Mouse (Mus musculus) layer of hippocampus, postnatal 14 days (tissue): Measurements from ENCODE around the gene Usf2. TPM values are rescaled to one million over a fixed set of nuclear protein-coding genes. Genes with fewer than 3 reads are reported as not detected.
"Not testable (repeated sequence)": the region's sequence is repeated elsewhere in the genome, so short reads cannot be mapped to it uniquely, and the experiment has no call there.

Experiments used
- DNase-seq, 2 experiments: peaks; one replicate each; pipeline ENCODE4 v3.0.0; 2021 to 2022; ENCODE audit warnings: low spot score in 2 of 2, mixed read lengths in 1 of 2
- total RNA-seq, 2 experiments: library from RNA; stranded (reverse); gene quantifications; 2 replicates each; pipeline ENCODE4 v1.2.3; 2021

The Usf2 gene
- total RNA-seq, 2 experiments from 2014 or later: 122 to 124 TPM

DNA sequence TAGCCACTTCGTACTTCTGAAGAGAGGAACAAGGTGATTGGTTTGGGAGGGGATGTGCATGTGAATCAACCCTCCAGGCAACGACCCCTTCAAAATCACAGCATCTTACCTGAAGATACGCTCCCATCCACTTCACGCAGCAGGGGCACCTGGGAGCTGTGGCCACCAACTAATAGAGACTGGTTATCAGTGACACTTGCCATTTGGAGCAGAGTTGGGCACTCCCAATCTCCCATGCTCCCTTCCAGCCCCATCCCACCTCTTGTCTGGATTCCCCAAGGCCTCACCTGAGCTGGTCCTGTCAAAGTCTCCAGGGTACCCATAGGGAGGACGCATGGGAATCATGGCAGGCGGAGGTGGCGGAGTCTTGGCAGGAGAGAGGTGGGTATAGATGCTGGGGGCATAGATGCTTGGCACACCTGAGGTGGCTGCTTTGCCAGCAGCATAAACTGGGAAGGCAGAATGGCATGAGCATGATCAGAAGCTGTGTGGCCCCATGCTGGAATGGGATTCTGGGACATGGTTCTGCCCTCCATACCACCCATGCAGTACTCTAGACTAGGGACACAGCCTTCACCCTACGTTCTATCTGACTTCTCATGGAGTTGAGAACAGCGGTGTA lies 2.4 kb upstream of the Usf2 start:
- DNase-seq: no peak

DNA sequence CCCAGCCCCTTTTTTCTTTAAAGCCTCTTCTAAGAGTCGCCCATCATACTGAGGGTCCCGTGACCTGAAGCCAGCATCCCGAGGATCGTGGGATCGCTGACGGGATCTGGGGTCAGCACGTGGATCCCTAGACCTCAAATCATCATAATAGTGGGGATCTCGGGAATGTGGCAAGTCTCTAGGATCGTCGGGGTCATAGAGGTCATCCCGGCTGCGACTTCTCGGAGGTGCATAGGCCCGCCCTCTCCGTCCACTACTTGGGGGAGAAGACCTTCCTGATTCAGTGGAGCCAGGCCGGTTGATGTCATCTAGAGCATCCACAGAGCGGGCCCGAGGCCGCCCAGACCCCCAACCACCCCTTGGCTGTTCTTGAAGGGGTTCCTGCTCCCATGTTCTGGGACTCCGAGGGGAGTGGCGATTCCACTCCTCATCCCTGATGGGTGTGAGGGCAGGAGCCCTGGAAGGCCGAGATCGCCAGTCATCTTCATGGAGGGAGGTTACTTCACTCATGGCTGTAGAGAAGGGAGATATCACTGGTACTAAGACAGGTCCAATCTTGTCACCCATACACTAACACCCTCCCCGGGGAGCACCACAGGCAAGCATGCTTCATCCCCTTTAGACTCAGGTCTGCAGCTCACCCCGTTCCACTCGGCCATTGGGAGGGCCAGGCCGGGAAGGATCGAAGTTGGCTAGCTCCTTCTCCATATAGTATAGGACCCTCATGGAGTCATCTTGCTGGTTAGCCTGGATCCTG lies 1.7 kb upstream of the Usf2 start:
- no peak for DNase-seq

DNA sequence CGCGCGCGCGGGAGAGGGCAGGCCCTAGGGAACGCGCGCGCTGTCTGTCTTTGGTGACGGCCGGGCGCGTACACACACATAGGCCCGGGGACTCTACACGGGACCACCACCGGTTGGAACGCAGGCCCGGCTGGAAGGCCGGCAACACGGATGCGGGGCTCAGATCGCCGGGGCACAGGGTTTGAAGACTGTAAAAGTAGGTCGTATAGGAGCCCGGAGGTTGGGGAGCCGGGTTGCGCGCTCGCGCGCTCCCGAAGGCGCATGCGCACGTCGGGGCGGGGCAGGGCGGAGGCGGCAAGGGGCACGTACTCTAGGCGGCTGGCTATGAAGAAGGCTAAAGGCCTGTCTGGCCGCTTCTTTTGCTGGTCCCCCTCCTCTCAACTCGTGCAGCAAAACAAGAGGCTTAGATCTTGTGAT lies 772 bp upstream of the Usf2 start:
- peak; percentile 91 for DNase-seq

DNA sequence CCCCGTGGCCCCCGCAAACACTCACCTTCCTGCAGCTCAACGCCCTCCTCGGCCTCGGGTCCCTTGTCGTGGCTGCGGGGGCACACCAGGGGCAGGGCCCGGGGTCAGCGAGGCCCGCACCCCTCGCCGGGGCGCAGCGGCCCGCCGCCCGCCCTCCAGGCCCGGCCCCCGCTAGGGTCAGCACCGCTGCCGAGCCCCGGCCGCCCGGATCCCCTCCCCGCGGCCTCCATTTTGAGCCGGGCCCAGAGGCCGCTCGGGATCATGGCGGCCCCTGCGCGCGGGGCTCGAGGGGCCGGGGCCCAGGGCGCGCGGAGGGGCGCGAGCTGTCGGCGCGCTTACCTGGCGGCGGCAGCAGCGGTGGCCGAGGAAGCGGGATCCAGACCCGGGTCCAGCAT lies 249 bp downstream of the Usf2 start:
- peak in 1 of 2 experiments; percentile 50 for DNase-seq

DNA sequence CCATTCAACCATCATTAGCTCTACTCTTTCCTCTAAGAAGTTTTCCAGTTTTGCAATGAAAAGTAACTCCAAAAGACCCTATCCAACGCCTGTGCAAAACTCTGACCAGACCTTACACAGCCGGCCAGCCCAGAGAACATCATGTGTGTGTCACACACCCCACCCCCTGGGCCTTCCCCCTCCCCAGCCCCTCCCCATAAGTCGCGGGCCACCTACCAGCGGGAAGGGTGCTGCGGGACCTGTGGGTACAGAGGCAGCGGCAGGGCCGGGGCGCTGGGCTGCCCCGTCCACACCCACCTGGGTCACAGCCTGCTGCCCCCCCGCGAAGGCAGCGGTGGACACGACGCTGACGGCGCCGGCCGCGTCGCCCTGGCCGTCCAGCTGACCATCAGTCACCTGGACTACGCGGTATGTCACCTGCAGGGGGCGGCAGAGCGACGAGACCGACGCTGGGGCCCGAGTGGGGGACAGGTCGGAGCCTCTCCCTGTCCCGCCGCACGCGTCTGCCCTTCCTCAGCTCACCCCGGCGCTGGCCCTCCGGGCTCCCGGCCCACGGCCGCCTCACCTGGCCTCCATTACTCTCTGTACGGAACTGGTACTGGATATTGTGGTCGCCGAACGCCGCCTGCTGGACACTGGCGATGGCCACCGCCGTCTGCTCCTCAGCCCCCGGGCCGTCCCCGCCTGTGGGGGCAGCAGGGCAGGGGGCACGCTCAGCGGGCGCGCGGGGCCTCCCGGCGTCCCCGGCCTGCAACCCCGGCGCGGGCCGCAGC lies 833 bp downstream of the Usf2 start:
- peak; percentile 72 to 77 for DNase-seq

DNA sequence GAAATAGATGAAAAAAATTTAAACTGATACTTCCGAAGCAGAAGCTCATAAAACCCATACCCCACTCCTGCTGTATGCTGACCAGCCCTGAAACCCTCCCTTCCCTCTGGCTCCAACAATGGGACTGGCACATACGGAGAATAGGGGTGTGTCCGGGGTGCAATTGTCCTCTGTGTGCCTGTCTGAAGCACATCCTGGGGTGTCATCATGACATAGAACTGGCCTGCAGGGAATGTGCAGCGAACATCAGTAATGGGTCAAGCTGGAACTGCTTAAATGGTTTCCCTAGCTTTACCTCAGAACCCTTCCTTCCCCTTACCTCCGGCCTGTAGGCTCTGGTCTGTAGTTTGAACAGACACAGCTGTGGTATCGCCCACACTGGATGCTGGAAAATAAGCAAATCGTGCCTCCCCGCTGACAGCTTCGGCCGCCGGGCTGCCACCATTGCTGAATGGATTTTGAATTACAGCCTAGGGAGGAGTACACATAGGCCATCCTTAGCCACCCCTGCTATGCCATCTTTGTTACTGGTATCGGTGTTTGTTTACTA lies 1.6 kb downstream of the Usf2 start:
- no peak for DNase-seq

DNA sequence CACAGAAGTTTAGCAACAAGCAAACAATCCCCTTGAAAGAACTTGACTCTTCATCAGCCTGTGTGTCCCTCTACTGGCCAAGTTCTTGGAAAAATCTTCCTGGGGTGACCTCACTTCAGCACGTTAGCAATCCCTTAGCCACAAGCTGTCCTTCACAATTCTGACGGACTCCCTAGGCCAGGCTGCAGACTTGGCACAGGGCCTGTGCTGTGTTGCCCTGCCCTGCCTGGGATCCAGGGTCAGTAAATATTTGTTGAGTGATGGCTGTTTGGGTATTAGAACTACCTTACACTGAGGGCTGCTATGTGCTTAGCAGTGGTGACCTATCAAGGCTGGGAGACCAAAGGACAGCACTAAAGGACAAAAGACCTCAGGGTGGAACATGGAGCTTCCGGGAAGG lies 2.6 kb downstream of the Usf2 start:
- DNase-seq: no peak

DNA sequence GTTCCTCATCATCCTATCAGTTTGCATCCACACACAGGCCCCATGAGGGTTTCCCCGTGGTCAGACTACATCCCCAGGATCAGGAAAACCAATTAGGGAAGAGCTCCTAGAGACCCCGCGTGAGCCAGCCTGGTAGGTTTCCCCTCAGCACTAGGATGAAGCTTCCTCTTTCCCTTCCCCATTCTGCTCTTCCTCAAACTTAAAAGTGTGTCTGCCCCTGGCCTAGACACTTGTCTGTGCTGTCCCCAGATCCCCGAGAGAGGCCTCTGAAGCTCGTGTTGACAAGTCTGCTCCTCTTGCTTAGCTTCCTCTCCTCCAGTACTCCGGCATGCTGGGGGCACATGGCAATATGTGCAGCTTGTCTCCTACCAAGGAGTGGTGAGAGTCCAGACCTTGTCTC lies 3.1 kb downstream of the Usf2 start:
- no peak for DNase-seq

DNA sequence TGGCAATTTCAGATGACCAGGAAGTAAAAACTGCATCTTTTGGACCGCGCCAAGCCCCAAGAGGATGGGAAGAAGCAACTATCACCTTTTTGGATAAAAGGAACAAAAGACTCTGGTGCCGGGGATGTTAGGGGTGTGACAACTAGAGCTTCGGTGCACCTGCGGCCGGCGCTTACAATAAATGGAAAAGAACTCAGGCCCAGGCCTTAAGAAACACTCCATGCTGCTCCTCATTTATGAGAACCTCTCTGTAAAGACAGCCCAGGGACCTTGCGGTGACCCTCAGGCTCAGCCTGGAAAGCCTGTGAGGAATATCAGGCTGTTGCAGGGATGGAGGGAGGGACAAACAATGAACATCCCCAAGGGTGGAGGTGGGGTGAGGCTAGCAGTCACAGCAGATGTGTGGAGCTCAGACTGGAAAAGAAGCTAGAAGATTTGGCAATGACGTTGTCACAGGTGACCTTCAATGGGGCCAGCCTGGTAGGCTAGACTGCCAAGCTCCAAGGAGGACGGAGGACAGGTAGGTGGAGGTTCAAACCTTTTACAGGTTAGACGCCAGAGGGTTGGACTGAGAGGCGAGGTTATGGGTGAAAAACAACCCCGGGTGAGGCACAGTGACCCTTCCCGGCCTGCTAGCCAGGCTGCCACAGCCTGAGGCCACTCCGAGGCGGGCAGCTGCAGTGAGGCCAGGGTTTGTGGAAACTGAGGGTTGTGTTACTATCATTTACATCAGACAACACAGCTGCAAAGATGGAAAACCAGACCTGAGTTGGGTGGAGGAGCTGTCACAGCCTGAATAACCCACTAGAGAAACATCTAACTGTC lies 4.0 kb downstream of the Usf2 start:
- DNase-seq: no peak

DNA sequence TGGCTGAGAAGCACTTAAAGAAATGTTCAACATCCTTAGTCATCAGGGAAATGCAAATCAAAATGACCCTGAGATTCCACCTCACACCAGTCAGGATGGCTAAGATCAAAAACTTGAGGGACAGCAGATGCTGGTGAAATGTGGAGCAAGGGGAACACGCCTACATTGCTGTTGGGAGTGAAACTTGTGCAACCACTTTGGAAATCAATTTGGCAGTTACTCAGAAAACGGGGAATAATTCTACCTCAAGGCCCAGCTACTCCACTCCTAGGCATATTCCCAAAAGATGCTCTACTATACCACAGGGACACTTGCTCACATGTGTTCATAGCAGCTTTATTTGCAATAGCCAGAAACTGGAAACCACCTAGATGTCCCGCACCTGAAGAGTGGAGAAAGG lies 6.7 kb downstream of the Usf2 start:
- DNase-seq: not testable (repeated sequence)

DNA sequence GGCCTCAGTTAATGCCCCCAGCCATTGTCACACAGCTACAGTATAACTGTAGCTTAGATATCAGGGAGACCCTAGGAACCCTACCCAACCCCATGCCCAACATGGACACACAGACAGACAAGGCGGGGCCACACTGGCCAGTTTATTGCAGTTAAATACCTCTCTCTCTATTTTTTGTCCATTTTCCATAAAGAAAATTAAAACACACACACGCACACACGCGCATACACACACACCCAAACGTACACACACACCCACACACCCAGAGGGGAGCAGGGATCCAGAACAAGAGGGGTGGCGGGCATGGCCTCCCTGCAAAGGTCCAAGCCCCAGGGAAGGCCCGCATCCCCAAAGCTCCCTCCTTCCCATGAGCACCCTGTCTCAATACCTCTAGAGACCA lies 10.7 kb downstream of the Usf2 start:
- DNase-seq: no peak

DNA sequence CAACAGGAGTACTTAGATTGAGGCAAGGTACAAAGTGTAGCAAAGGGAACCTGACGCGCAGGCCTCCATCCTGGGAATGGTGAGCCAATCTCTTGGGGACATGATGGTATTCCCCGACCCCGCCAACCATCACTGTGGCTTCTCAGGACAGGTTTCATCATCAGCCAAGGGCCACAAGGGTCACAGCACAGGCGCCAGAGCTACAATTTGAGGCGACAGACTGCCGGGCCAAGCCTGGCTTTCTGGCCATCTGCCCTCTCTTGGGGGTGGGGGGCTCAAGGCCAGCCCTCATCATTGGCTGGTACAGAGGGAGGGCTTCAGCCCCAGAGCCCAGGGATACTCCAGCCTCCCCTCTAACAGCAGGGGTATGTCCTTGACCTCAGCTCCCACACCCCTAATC lies 11.1 kb downstream of the Usf2 start:
- not testable (repeated sequence) for DNase-seq

DNA sequence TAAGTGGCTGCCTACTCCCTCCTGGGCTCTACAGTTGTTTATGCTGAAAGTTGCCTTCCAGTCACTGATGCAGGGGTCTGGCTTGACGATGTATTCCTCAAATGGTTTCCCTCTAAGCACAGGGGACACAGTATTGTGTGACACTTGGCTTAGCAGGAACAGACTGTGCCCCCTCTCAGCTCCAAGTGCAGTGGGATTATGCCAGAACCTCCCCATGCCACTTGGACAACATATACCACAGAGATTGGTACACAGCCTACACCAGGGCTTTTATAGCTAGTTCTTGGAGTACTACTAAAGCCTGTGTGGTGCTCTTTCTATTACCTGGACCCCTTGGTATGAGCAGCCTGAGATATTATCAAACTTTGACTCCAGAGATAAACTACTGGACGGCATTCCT lies 11.9 kb downstream of the Usf2 start:
- DNase-seq: not testable (repeated sequence)

DNA sequence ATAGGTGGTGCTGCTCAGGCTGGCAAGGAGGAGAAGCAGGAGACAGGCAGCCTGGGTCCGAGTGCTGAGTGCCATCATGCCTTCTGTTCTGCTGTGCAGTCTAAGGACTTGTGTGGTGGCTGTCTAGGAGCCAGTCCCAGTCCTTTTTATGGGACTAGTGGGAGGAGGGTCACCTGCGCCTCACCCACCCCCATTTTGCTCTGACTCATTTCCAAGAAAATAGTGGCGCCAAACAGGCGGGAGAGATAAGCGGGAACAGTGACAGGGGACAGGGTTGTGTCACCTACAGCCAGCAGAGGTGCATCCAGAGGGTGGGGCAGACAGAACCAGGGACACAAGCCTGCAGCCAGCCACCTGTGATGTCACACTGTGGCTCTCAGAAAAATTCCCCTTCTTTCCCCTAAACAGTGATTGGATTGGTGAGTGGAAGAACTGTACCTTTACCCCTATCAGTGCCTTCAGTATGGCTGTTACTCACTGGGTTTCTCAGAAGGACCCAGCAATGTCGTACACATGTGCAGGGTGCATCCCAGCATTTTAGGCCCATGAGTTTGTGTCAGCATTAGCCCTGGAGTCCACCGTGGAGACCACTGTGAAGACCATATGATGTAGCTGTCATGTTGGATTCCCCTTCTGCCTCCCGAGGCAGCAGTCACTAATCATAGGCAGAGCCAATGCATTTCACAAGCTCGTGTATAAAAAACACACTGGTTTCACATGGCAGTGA lies 12.5 kb downstream of the Usf2 start, which contains the start of gene Hamp:
Hamp (minus strand) TSS at position 124 of the 727 bp plus-strand sequence.
- no peak for DNase-seq

DNA sequence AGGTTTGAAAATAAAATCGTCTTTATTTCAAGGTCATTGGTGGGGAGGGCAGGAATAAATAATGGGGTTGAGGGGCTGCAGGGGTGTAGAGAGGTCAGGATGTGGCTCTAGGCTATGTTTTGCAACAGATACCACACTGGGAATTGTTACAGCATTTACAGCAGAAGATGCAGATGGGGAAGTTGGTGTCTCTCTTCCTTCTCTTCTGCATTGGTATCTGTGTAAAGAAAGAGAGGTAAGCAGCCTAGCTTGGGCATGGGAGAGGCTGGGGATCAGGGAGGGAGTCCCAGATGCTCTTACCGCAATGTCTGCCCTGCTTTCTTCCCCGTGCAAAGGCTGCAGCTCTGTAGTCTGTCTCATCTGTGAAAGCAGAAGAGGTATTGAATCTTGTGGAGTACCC lies 14.2 kb downstream of the Usf2 start:
- not testable (repeated sequence) for DNase-seq

DNA sequence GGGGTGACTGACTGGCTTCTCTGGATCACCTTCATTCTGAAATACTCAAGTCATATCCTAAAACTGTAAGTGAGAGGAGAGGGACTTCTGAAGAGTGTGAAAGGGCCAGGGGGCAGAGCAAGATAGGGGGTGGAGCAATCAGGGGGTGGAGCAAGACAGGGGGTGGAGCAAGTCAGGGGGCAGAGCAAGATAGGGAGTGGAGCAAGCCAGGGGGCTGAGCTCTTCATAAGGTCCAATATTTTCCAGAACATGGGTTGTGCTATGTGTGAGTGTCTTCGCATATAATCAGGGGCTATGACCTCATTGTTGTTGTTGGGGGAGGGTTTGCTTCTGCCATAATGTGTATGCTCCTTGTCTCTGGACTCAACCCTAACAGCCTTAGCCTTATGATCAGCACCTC lies 16.5 kb downstream of the Usf2 start:
- not testable (repeated sequence) for DNase-seq

DNA sequence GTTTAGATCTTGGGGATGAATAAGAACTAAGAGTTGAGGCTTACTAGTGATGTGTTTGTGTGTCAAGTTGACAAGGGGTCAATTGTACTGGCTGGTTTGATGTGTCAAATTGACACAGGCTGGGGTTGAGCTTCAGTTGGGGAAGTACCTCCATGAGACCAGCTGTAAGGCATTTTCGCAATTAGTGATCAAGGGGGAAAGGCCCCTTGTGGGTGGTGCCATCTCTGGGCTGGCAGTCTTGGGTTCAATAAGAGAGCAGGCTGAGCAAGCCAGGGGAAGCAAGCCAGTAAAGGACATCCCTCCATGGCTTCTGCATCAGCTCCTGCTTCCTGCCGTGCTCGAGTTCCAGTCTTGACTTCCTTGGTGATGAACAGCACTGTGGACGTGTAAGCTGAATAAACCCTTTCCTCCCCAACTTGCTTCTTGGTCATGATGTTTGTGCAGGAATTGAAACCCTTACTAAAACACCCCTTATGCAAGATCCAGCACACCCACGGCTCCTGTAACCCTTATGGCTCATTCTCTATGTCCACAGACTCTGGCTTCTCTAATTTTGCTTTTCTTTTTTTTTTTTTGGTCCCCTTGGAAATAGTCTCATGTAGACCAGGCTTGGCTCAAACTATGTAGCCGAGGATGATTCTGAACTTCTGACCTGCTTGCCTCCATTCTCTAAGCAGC lies 21.0 kb downstream of the Usf2 start:
- not testable (repeated sequence) for DNase-seq

DNA sequence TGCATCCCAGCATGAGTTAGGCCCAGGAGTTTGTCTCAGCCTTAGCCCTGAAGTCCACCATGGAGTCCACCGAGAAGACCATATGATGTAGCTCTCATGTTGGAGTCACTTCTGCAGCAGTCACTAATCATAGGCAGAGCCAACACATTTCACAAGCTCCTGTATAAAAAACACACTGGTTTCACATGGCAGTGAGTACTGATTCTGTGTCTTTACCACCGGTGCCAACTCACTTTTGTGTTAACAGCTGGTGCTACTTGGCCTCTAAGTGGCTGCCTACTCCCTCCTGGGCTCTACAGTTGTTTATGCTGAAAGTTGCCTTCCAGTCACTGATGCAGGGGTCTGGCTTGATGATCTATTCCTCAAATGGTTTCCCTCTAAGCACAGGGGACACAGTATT lies 32.0 kb downstream of the Usf2 start, which contains the start of gene Hamp2:
Hamp2 (minus strand) TSS at position 101 of the 400 bp plus-strand sequence.
- not testable (repeated sequence) for DNase-seq

DNA sequence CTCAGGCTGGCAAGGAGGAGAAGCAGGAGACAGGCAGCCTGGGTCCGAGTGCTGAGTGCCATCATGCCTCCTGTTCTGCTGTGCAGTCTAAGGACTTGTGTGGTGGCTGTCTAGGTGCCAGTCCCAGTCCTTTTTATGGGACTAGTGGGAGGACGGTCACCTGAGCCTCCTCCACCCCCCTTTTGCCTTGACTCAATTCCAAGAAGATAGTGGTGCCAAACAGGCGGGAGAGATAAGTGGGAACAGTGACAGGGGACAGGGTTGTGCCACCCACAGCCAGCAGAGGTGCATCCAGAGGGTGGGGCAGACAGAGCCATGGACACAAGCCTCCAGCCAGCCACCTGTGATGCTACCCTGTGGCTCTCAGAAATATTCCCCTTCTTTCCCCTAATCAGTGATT lies 32.5 kb downstream of the Usf2 start:
- DNase-seq: no peak
